Mouse (Mus musculus) heart, embryonic 15.5 days (tissue): Measurements from ENCODE around the gene Ext2. TPM values are rescaled to one million over a fixed set of nuclear protein-coding genes. Genes with fewer than 3 reads are reported as not detected.
A peak's percentile ranks its signal among the peaks of the same experiment; 100 is the strongest.

Experiments used
- ATAC-seq: fragments of 200-750 bp; cut with Nextera tagmentation; replicated peaks from 2 replicates; pipeline ENCODE4 v1.8.0; 2017; ENCODE audit warnings: low read depth, moderate TSS enrichment; ENCODE audit not compliant: insufficient number of reproducible peaks, insufficient read depth, low FRiP score
- H3K27ac ChIP-seq: fragments of 300-500 bp; sonication (generic); 2 replicates; pipeline ENCODE4 v1.5.1; 2015; ENCODE audit warnings: mild to moderate bottlenecking, inconsistent platforms
- H3K27me3 ChIP-seq: fragments of 300-500 bp; sonication (generic); 2 replicates; pipeline ENCODE4 v1.6.1; 2015; ENCODE audit warnings: inconsistent platforms
- H3K36me3 ChIP-seq: fragments of 300-500 bp; sonication (generic); 2 replicates; pipeline ENCODE4 v1.6.1; 2015; ENCODE audit warnings: mild to moderate bottlenecking, inconsistent platforms
- H3K4me1 ChIP-seq: fragments of 300-500 bp; sonication (generic); replicated peaks from 2 replicates; pipeline ENCODE4 v1.6.1; 2015; ENCODE audit warnings: inconsistent platforms
- H3K4me2 ChIP-seq: fragments of 300-500 bp; sonication (generic); 2 replicates; pipeline ENCODE4 v1.6.1; 2015; ENCODE audit warnings: inconsistent platforms, mild to moderate bottlenecking, moderate library complexity
- H3K4me3 ChIP-seq: fragments of 300-500 bp; sonication (generic); 2 replicates; pipeline ENCODE4 v1.5.1; 2015; ENCODE audit warnings: mild to moderate bottlenecking, inconsistent platforms
- H3K9ac ChIP-seq: fragments of 300-500 bp; sonication (generic); 2 replicates; pipeline ENCODE4 v1.6.1; 2015; ENCODE audit warnings: mild to moderate bottlenecking, inconsistent platforms
- H3K9me3 ChIP-seq: fragments of 300-500 bp; sonication (generic); replicated peaks from 2 replicates; pipeline ENCODE4 v1.6.1; 2016; ENCODE audit warnings: inconsistent platforms
- WGBS: fragments of 180-500 bp; shearing (Covaris S2); methylation state at CpG from one replicate; pipeline ENCODE4 v1.1.7; 2015; ENCODE audit warnings: mixed read lengths; 5-methylcytosine and 5-hydroxymethylcytosine counted together
- polyA plus RNA-seq: library from polyadenylated mRNA; unstranded; fragments of >200 nt; fragmentation: Nextera tagmentation; extraction: Ambion mirVana; gene quantifications from 2 replicates; pipeline ENCODE4 v1.2.1, GENCODE M21; 2015

Ext2 gene
- polyA plus RNA-seq, 1 experiment from 2014 or later = 57.6 TPM

GRCm38 (mm10) chr2:93774946-93775345, 47.4 kb downstream of the Ext2 start:
- WGBS = 54% methylated on average over 5 of the region's 5 CpGs
- Histone ChIP-seq H3K4me3 (no peak overlapping the region), H3K9ac (no peak overlapping the region), H3K27me3 (no peaks in the 10 kb centered on the region), H3K4me2 (no peak overlapping the region), H3K27ac (no peak overlapping the region), H3K9me3 (no peaks in the 10 kb centered on the region), H3K36me3 (no peaks in the 10 kb centered on the region), H3K4me1 (peaks cover 44% of the 10 kb centered on the region)
- no peak for ATAC-seq

- Histone ChIP-seq H3K9ac (no peak overlapping the region), H3K4me1 (peaks cover 35% of the 10 kb centered on the region), H3K4me2 (no peak overlapping the region), H3K4me3 (no peak overlapping the region), H3K9me3 (no peaks in the 10 kb centered on the region), H3K36me3 (0 out of 2 replicates have a peak, but pooled peaks cover 3% of the 10 kb centered on the region), H3K27ac (peak overlapping the region; percentile 28; the same call in 1 of the 2 replicates), H3K27me3 (no peaks in the 10 kb centered on the region)
- no peak for ATAC-seq
- WGBS = 52% methylated on average over 4 of the region's 4 CpGs
Measured at GRCm38 (mm10) chr2:93772765-93773085, 49.6 kb downstream of the Ext2 start.

- H3K4me2 ChIP-seq = no peak overlapping the region
- 0 out of 2 replicates have a peak, but pooled peaks cover 3% of the 10 kb centered on the region for H3K36me3 ChIP-seq
- no peaks in the 10 kb centered on the region for H3K27me3 ChIP-seq
- H3K27ac ChIP-seq = peak overlapping the region; percentile 28; the same call in 1 of the 2 replicates
- H3K4me3 ChIP-seq = no peak overlapping the region
- 49% methylated on average over 16 of the region's 16 CpGs for WGBS
- H3K4me1 ChIP-seq = peaks cover 35% of the 10 kb centered on the region
- no peaks in the 10 kb centered on the region for H3K9me3 ChIP-seq
- no peak overlapping the region for H3K9ac ChIP-seq
- no peak for ATAC-seq
Measured at GRCm38 (mm10) chr2:93772054-93772764, 50.2 kb downstream of the Ext2 start.

- 0 out of 2 replicates have a peak, but pooled peaks cover 3% of the 10 kb centered on the region for H3K36me3 ChIP-seq
- H3K4me1 ChIP-seq = peaks cover 26% of the 10 kb centered on the region
- H3K9ac ChIP-seq = no peak overlapping the region
- H3K4me2 ChIP-seq = no peak overlapping the region
- no peaks in the 10 kb centered on the region for H3K27me3 ChIP-seq
- WGBS = 49% methylated on average over 4 of the region's 4 CpGs
- no peak for ATAC-seq
- H3K4me3 ChIP-seq = no peak overlapping the region
- peak overlapping the region; percentile 50 for H3K27ac ChIP-seq
- no peaks in the 10 kb centered on the region for H3K9me3 ChIP-seq
Measured at GRCm38 (mm10) chr2:93770895-93771294, 51.5 kb downstream of the Ext2 start.

GRCm38 (mm10) chr2:93769875-93770274, 52.5 kb downstream of the Ext2 start:
- H3K27me3 ChIP-seq = no peaks in the 10 kb centered on the region
- 81% methylated on average over 6 of the region's 6 CpGs for WGBS
- no peak for ATAC-seq

GRCm38 (mm10) chr2:93765721-93766120, 56.6 kb downstream of the Ext2 start:
- no peak for ATAC-seq

More at GRCm38 (mm10) chr2:93769875-93770274, 52.5 kb downstream of the Ext2 start:
- Histone ChIP-seq H3K9me3 (no peaks in the 10 kb centered on the region), H3K4me3 (no peak overlapping the region), H3K36me3 (0 out of 2 replicates have a peak, but pooled peaks cover 3% of the 10 kb centered on the region), H3K4me1 (peaks cover 16% of the 10 kb centered on the region), H3K4me2 (no peak overlapping the region), H3K27ac (no peak overlapping the region), H3K9ac (no peak overlapping the region)

GRCm38 (mm10) chr2:93764211-93764610, 58.2 kb downstream of the Ext2 start:
- Histone ChIP-seq H3K4me2 (no peak overlapping the region), H3K4me3 (no peak overlapping the region), H3K4me1 (0 out of 2 replicates have a peak, but pooled peaks cover 2% of the 10 kb centered on the region), H3K9ac (no peak overlapping the region), H3K27ac (no peak overlapping the region), H3K9me3 (no peaks in the 10 kb centered on the region), H3K27me3 (no peaks in the 10 kb centered on the region), H3K36me3 (0 out of 2 replicates have a peak, but pooled peaks cover 13% of the 10 kb centered on the region)
- no peak for ATAC-seq
- WGBS = 89% methylated on average over 3 of the region's 3 CpGs

More at GRCm38 (mm10) chr2:93765721-93766120, 56.6 kb downstream of the Ext2 start:
- H3K4me3 ChIP-seq = no peak overlapping the region
- 90% methylated on average over 5 of the region's 5 CpGs for WGBS
- H3K27ac ChIP-seq = no peak overlapping the region
- no peaks in the 10 kb centered on the region for H3K27me3 ChIP-seq
- no peaks in the 10 kb centered on the region for H3K9me3 ChIP-seq
- H3K4me1 ChIP-seq = peaks cover 4% of the 10 kb centered on the region
- H3K9ac ChIP-seq = no peak overlapping the region
- no peak overlapping the region for H3K4me2 ChIP-seq
- 0 out of 2 replicates have a peak, but pooled peaks cover 13% of the 10 kb centered on the region for H3K36me3 ChIP-seq

GRCm38 (mm10) chr2:93760389-93760788, 62.0 kb downstream of the Ext2 start:
- no peak overlapping the region for H3K4me3 ChIP-seq
- no peak for ATAC-seq
- peaks cover 4% of the 10 kb centered on the region for H3K4me1 ChIP-seq
- no peak overlapping the region for H3K9ac ChIP-seq
- 86% methylated on average over 3 of the region's 3 CpGs for WGBS
- no peaks in the 10 kb centered on the region for H3K27me3 ChIP-seq
- H3K36me3 ChIP-seq = 0 out of 2 replicates have a peak, but pooled peaks cover 10% of the 10 kb centered on the region
- no peaks in the 10 kb centered on the region for H3K9me3 ChIP-seq
- no peak overlapping the region for H3K4me2 ChIP-seq
- no peak overlapping the region for H3K27ac ChIP-seq

GRCm38 (mm10) chr2:93759173-93759572, 63.2 kb downstream of the Ext2 start:
- Histone ChIP-seq H3K36me3 (0 out of 2 replicates have a peak, but pooled peaks cover 10% of the 10 kb centered on the region), H3K27me3 (no peaks in the 10 kb centered on the region), H3K4me3 (no peak overlapping the region), H3K27ac (no peak overlapping the region), H3K9me3 (no peaks in the 10 kb centered on the region), H3K4me2 (no peak overlapping the region), H3K4me1 (peaks cover 13% of the 10 kb centered on the region), H3K9ac (no peak overlapping the region)
- 62% methylated on average over 7 of the region's 7 CpGs for WGBS
- no peak for ATAC-seq

- no peak overlapping the region for H3K4me3 ChIP-seq
- H3K9ac ChIP-seq = no peak overlapping the region
- H3K27ac ChIP-seq = no peak overlapping the region
- H3K27me3 ChIP-seq = no peaks in the 10 kb centered on the region
- no peaks in the 10 kb centered on the region for H3K9me3 ChIP-seq
- ATAC-seq = no peak
- H3K36me3 ChIP-seq = 0 out of 2 replicates have a peak, but pooled peaks cover 10% of the 10 kb centered on the region
- WGBS = 56% methylated on average over 6 of the region's 6 CpGs
- peaks cover 13% of the 10 kb centered on the region for H3K4me1 ChIP-seq
- no peak overlapping the region for H3K4me2 ChIP-seq
Measured at GRCm38 (mm10) chr2:93758298-93758697, 64.1 kb downstream of the Ext2 start.

GRCm38 (mm10) chr2:93754366-93754765, 68.0 kb downstream of the Ext2 start:
- H3K4me2 ChIP-seq = no peak overlapping the region
- H3K4me3 ChIP-seq = no peak overlapping the region
- no peaks in the 10 kb centered on the region for H3K9me3 ChIP-seq
- ATAC-seq = no peak
- no peaks in the 10 kb centered on the region for H3K36me3 ChIP-seq
- no peak overlapping the region for H3K9ac ChIP-seq
- WGBS = 72% methylated on average over 2 of the region's 2 CpGs
- H3K27me3 ChIP-seq = no peaks in the 10 kb centered on the region
- no peak overlapping the region for H3K27ac ChIP-seq
- H3K4me1 ChIP-seq = peaks cover 17% of the 10 kb centered on the region
